Mouse (Mus musculus) embryonic facial prominence, embryonic 14.5 days (tissue): Measurements from ENCODE around the gene Gm853. TPM values are rescaled to one million over a fixed set of nuclear protein-coding genes. Genes with fewer than 3 reads are reported as not detected.
A peak's percentile ranks its signal among the peaks of the same experiment; 100 is the strongest.

Source experiments
- ATAC-seq: fragments of 200-750 bp; cut with Nextera tagmentation; 2 replicates; pipeline ENCODE4 v1.8.0; 2017; ENCODE audit warnings: low read depth, moderate number of reproducible peaks, moderate TSS enrichment
- DNase-seq: peaks from one replicate; pipeline ENCODE4 v3.0.0-alpha.2; 2015; ENCODE audit warnings: low spot score
- H3K27ac ChIP-seq: fragments of 300-500 bp; sonication (generic); replicated peaks from 2 replicates; pipeline ENCODE4 v1.5.1; 2014; ENCODE audit warnings: low read depth, mild to moderate bottlenecking, low read length, moderate library complexity
- H3K27me3 ChIP-seq: fragments of 300-500 bp; sonication (generic); replicated peaks from 2 replicates; pipeline ENCODE4 v1.6.1; 2014; ENCODE audit warnings: low read length; ENCODE audit not compliant: control insufficient read depth, insufficient read depth
- H3K36me3 ChIP-seq: fragments of 300-500 bp; sonication (generic); 2 replicates; pipeline ENCODE4 v1.6.1; 2014; ENCODE audit warnings: low read length, mixed read lengths; ENCODE audit not compliant: control insufficient read depth, insufficient read depth
- H3K4me1 ChIP-seq: fragments of 300-500 bp; sonication (generic); 2 replicates; pipeline ENCODE4 v1.6.1; 2014; ENCODE audit warnings: antibody characterized with exemption, low read length; ENCODE audit not compliant: control insufficient read depth, insufficient read depth
- H3K4me2 ChIP-seq: fragments of 300-500 bp; sonication (generic); 2 replicates; pipeline ENCODE4 v1.6.1; 2014; ENCODE audit warnings: low read depth, mild to moderate bottlenecking, low read length, moderate library complexity, mixed read lengths
- H3K4me3 ChIP-seq: fragments of 300-500 bp; sonication (generic); 2 replicates; pipeline ENCODE4 v1.5.1; 2014; ENCODE audit warnings: low read depth, mild to moderate bottlenecking, low read length
- H3K9ac ChIP-seq: fragments of 300-500 bp; sonication (generic); 2 replicates; pipeline ENCODE4 v1.6.1; 2014; ENCODE audit warnings: low read depth, mild to moderate bottlenecking, low read length, moderate library complexity, mixed read lengths
- H3K9me3 ChIP-seq: fragments of 300-500 bp; sonication (generic); 2 replicates; pipeline ENCODE4 v1.6.1; 2016; ENCODE audit warnings: low read length; ENCODE audit not compliant: control insufficient read depth
- WGBS: fragments of 180-500 bp; shearing (Covaris S2); extraction: QIAGEN DNeasy Blood & Tissue Kit; methylation state at CpG from one replicate; pipeline ENCODE4 v1.1.7; 2014; 5-methylcytosine and 5-hydroxymethylcytosine counted together
- polyA plus RNA-seq: library from polyadenylated mRNA; unstranded; fragments of >200 nt; fragmentation: Nextera tagmentation; extraction: Ambion mirVana; gene quantifications from 2 replicates; pipeline ENCODE4 v1.2.1, GENCODE M21; 2014

Gene Gm853
- polyA plus RNA-seq, 1 experiment from 2014 or later: not detected

GRCm38 (mm10) chr4:130211870-130212269 is 10.3 kb downstream of the Gm853 start:
- DNase-seq (no peak), ATAC-seq (no peak)
- no peaks in the 10 kb centered on the region for H3K27me3 ChIP-seq
- WGBS: 93% methylated on average over 2 of the region's 2 CpGs
- no peaks in the 10 kb centered on the region for H3K9me3 ChIP-seq
- H3K9ac ChIP-seq: no peak overlapping the region
- no peak overlapping the region for H3K4me2 ChIP-seq
- no peak overlapping the region for H3K27ac ChIP-seq
- H3K4me1 ChIP-seq: no peaks in the 10 kb centered on the region
- no peaks in the 10 kb centered on the region for H3K36me3 ChIP-seq
- no peak overlapping the region for H3K4me3 ChIP-seq

DNA sequence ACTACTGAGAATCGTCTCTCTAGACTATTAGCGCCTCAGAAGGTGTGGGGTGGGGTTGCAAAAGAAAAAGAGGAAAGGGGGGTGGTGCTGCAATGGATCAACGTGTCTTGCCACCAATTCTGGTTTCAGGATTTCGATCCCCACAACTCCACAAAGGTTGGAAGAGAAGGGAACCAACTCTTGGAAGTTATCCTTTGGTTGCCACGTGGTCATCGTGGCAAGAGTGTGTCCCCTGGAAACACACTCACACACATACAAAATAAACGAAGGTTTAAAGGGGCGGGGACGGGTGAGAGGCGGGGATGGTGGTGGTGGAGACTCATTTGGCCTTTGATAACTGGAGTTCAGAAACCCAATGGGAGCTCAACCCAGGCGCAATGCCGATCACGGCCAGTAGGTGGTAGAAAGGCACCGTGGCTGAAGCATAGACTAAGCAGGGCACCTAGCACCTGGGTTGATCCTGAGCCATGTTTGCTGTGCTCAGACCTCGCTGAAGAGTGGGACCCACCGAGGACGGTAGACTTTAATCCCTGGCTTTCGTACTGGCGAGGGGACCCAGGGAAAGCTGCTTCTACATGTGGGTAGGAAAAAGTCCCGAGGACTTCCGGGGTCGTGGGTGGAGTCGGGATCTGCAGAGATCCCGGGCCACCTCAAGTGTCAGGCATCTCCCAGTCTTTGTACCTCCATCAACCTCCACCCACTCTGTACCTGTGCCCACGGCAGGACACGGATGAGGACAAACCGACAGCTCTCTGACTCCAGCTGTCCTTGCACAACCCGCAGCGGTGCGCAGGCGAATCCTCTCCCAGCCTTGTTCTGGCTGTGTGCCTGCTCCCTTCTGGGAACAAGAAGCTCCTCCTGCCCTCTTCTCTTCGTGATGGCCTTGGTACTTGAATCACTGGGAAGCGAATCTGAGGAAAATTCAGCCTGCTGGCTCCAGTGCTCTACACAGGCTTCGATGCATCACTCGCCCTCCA is 23.2 kb downstream of the Gm853 start:
- H3K4me3 ChIP-seq: peak overlapping the region; percentile 36
- peaks cover 16% of the 10 kb centered on the region; the same call in 1 of the 2 replicates for H3K27me3 ChIP-seq
- H3K4me2 ChIP-seq: peak overlapping the region; percentile 73
- H3K36me3 ChIP-seq: no peaks in the 10 kb centered on the region
- H3K4me1 ChIP-seq: no peaks in the 10 kb centered on the region
- no peak overlapping the region for H3K27ac ChIP-seq
- peak; percentile 81 for DNase-seq
- H3K9ac ChIP-seq: peak overlapping the region; percentile 49
- peaks cover 2% of the 10 kb centered on the region; the same call in 1 of the 2 replicates for H3K9me3 ChIP-seq
- WGBS: 18% methylated on average over 33 of the region's 35 CpGs
- ATAC-seq: peak; percentile 92

GRCm38 (mm10) chr4:130196542-130196941 is 25.7 kb downstream of the Gm853 start:
- Histone ChIP-seq H3K36me3 (no peaks in the 10 kb centered on the region), H3K4me3 (no peak overlapping the region), H3K4me1 (no peaks in the 10 kb centered on the region), H3K9me3 (no peaks in the 10 kb centered on the region), H3K9ac (no peak overlapping the region), H3K27ac (no peak overlapping the region), H3K4me2 (no peak overlapping the region), H3K27me3 (peaks cover 16% of the 10 kb centered on the region; the same call in 1 of the 2 replicates)
- whole genome bisulfite sequencing: 78% methylated on average over 8 of the region's 8 CpGs
- DNase-seq (no peak), ATAC-seq (no peak)

GRCm38 (mm10) chr4:130195924-130196323 is 26.3 kb downstream of the Gm853 start:
- Histone ChIP-seq H3K27ac (no peak overlapping the region), H3K27me3 (peaks cover 16% of the 10 kb centered on the region; the same call in 1 of the 2 replicates), H3K9me3 (no peaks in the 10 kb centered on the region), H3K9ac (no peak overlapping the region), H3K4me1 (no peaks in the 10 kb centered on the region), H3K36me3 (no peaks in the 10 kb centered on the region), H3K4me2 (no peak overlapping the region), H3K4me3 (no peak overlapping the region)
- 69% methylated on average over 13 of the region's 13 CpGs for WGBS
- ATAC-seq: no peak
- no peak for DNase-seq

DNA sequence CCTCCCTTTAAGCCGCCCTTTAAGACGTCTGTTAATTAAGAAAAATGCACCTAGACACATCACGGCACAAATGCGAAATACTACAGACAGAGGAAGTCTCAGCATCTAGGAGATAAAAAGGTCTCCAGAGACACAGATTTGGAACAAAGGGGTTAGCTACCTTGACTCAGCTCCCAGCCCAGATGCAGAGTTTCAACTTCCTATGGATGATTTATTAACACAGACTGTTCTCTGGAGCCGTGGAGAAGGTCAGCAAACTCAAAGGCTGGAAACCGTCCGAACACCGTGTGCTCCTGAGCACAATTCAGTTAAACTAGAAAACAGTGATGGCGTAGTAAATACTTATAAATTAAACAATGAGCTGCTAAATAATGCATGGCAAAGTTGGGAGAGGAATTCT is 29.9 kb downstream of the Gm853 start:
- WGBS: 54% methylated on average over 9 of the region's 9 CpGs
- Histone ChIP-seq H3K4me1 (no peaks in the 10 kb centered on the region), H3K36me3 (no peaks in the 10 kb centered on the region), H3K4me2 (no peak overlapping the region), H3K27me3 (no peaks in the 10 kb centered on the region), H3K27ac (no peak overlapping the region), H3K9ac (no peak overlapping the region), H3K4me3 (no peak overlapping the region), H3K9me3 (no peaks in the 10 kb centered on the region)
- DNase-seq: no peak
- ATAC-seq: no peak

- ATAC-seq: no peak
- Histone ChIP-seq H3K9me3 (no peaks in the 10 kb centered on the region), H3K36me3 (no peaks in the 10 kb centered on the region), H3K4me1 (no peaks in the 10 kb centered on the region), H3K4me2 (no peak overlapping the region), H3K27ac (no peak overlapping the region), H3K4me3 (no peak overlapping the region), H3K27me3 (no peaks in the 10 kb centered on the region), H3K9ac (no peak overlapping the region)
- WGBS: 62% methylated on average over 7 of the region's 7 CpGs
- DNase-seq: no peak
Measured at GRCm38 (mm10) chr4:130189606-130190005, 32.6 kb downstream of the Gm853 start.

DNA sequence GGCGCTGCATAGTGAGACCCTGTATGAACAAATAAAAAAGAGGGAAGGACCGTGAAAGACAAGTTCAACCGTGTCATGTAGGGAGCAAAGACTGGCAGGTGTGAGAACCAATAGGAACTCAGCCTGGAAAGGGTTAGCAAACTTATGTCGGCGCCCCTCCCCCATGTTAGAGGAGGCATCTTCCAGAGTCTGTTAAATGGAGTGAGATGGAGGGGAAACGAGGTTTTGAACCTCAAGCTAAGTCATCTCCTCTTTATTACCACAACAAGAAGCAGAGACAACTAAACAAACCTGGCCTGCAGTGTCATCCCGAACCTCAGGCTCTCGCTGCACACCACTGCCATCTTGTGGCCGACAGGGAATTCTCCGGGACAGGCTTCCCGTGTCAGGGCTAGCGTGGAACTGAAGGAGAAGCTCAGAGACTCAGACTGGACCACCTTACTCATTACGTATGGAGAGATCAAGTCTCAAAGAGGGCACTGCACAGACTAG is 33.3 kb downstream of the Gm853 start:
- Histone ChIP-seq H3K9ac (no peak overlapping the region), H3K27me3 (no peaks in the 10 kb centered on the region), H3K4me1 (no peaks in the 10 kb centered on the region), H3K4me2 (peak overlapping the region; percentile 49), H3K4me3 (peak overlapping the region; percentile 25; the same call in 1 of the 2 replicates), H3K27ac (no peak overlapping the region), H3K36me3 (no peaks in the 10 kb centered on the region), H3K9me3 (no peaks in the 10 kb centered on the region)
- peak; percentile 88 for DNase-seq
- 6% methylated on average over 13 of the region's 13 CpGs for WGBS
- ATAC-seq: peak; percentile 78

DNA sequence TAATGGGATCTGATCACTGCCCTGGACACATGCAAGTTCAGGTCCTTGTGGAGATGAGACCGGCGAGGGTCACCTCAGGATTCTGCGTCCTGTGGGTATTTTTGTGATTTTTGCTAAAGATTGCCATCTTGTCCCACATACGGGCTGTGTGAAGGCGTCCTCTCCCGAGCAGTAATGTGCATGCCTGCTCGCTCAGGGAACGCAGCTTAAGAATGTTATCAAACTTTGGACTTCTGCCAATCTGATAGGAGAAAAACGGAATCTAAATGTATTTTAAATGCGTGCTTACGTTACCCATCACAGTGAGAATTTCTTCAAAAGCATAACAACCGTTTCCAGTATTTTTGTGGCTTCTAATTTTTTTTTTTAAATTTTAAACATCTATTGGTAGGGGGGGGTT is 35.3 kb downstream of the Gm853 start:
- WGBS: 66% methylated on average over 12 of the region's 12 CpGs
- Histone ChIP-seq H3K4me2 (no peak overlapping the region), H3K27me3 (no peaks in the 10 kb centered on the region), H3K4me3 (no peak overlapping the region), H3K9ac (no peak overlapping the region), H3K27ac (no peak overlapping the region), H3K36me3 (no peaks in the 10 kb centered on the region), H3K4me1 (no peaks in the 10 kb centered on the region), H3K9me3 (no peaks in the 10 kb centered on the region)
- ATAC-seq (no peak), DNase-seq (no peak)
